Mouse (Mus musculus): ENCODE measurements around the gene 5730596B20Rik.

The 5730596B20Rik gene

DNA sequence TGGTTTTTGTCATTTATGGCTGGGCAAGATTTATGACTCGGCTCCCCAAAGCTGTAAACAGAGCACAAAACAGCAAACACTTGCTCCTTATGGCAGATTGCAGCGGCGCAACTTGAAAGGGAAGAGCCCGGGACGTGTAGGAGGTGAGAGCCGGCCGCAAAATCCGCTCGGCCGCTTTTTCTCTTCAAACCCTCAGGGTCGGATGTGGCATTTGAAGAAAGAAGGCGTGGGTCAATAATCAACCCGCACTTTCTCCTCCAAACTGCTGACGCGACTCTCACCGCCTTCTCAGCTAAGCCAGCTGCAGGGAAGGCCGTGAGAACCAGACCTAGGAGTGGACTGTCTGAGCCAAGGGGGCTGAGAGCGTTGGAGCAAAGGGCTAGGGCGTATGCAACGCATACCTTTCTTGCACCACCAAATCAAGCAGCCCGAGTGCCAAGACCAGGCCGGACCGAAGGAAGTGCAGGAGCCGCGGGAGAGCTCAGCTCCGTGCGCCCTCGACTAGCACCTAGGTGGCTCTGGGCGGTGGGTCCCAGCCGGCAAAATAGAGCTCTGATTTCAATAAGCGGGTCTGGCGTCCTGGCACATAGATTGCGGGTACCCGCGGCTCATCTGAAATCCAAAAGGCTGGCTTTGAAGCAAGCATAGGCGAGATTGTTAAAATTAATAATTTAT, at the start of gene 5730596B20Rik:
Gene 5730596B20Rik, plus strand, starts transcription at position 438 of the 675 bp plus-strand sequence.
- DNase-seq (ENCODE audit: extremely low spot score), result peak; percentile 82

DNA sequence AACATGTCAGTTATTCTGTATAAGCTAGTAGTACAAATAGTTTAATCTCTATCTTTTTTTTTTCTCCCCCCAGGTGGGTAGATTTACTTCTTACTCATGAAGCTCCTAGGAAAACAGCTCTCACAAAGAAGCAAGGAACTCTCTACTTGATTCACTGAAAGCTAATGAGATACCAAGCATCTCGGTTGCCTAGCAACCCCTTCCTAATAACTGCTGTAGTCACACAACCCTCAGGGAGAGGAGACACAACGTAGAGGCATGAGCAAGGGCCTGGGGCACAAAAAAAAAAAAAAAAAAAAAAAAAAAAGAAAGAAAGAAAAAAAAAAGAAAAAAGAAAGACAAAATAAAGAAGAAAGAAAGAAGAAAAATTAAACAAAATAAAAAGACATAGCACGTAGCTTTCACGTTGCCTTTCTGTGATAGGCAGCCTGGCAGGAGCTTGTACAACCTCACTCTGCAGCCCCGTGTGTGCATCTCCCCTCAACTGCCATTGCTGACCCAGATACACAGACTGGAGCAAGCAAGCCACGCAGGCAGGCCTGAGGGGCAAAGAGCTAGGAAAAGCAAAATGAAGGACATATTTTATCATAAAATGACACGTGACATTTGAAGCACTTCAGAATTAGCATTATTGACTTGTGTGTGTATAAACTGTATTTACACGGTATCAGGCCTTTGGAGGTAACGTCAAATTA, 39.3 kb upstream of the 5730596B20Rik start:
- DNase-seq (ENCODE audit: extremely low spot score), result no peak

DNA sequence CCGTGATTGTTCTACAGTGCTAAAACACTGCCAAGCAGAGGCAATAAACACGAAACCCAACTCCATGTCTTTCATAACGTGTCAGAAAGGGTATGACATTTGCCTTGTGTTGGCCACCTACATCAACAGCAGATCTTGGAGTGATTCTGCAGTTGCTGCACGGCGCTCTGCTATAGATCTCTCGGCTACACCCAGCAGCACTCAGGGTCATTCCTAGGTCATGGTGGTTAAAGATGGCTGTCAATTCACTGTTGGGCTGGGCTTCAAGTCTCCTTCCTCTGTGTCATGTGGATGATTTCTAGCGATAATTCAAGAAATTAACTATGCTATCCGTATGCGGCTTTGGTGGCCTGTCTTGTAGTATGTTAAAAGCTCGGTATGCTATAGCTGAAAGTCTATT, 38.7 kb upstream of the 5730596B20Rik start:
- no peak for DNase-seq (ENCODE audit: extremely low spot score)

DNA sequence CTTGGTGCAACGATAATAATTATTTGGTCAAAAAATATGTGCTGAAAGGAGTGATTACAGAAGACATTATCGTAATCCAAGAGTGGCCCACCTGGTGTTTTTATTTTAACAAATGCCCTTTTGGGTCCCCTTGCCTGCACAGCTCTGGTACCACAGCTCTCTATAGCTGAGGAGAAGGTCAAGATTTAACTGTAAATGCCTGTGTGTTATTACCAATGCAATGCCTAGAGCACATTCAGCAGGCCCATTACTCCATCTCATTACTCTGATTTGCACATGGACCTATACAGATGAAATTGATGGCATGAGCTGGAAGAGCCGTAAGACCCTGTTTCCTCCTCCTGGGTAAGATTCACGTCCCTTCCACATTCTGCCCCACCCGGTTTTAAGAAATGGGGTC, 38.2 kb upstream of the 5730596B20Rik start:
- no peak for DNase-seq (ENCODE audit: extremely low spot score)

DNA sequence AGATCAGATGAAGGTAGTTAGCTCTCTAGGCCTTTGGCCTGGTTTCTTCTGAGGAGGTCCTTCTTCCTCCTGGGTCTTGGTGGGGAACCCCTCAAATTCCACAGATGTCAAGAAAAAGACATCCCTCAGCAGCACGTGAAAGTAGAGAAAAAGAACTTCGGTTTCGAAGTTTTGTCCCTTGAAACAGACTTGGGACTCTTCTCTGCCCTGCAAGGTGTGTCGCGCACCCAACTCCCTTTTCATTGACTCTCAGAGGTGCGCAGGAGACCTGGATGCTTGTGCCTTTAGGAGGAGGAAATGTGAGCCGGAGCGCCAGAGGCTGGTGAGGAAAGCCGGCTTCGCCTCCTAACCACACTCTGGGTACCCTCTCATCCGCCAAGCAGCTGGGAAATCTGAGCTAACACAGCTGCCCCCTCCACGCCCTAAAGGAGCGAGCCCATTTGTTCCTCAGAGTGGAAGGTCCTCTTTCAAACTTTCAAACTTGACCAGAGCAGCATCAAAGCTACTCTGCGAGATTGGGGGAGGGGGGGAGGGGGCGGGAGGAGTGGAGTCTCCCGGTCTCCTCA, 26.8 kb upstream of the 5730596B20Rik start:
- peak; percentile 69 for DNase-seq (ENCODE audit: extremely low spot score)

DNA sequence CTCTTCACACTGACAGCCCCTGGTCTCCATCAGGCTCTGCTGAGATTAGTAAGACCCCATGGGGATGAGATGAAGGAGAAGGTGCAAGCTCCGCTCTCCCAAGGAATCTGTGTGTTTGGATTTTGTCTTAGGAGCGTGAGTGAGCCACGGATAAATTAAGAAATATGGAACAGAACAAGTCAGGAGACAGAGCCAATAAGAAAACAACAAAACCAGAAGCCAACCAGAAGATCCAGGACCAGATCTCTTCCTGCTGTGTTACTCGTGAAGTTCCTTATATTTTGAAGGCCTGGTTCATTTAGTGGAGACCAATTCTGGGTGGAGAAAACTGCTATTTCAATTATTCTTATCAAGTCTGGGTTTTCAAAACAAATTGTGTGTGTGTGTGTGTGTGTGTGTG, 25.7 kb upstream of the 5730596B20Rik start:
- DNase-seq (ENCODE audit: extremely low spot score), result peak; percentile 27

DNA sequence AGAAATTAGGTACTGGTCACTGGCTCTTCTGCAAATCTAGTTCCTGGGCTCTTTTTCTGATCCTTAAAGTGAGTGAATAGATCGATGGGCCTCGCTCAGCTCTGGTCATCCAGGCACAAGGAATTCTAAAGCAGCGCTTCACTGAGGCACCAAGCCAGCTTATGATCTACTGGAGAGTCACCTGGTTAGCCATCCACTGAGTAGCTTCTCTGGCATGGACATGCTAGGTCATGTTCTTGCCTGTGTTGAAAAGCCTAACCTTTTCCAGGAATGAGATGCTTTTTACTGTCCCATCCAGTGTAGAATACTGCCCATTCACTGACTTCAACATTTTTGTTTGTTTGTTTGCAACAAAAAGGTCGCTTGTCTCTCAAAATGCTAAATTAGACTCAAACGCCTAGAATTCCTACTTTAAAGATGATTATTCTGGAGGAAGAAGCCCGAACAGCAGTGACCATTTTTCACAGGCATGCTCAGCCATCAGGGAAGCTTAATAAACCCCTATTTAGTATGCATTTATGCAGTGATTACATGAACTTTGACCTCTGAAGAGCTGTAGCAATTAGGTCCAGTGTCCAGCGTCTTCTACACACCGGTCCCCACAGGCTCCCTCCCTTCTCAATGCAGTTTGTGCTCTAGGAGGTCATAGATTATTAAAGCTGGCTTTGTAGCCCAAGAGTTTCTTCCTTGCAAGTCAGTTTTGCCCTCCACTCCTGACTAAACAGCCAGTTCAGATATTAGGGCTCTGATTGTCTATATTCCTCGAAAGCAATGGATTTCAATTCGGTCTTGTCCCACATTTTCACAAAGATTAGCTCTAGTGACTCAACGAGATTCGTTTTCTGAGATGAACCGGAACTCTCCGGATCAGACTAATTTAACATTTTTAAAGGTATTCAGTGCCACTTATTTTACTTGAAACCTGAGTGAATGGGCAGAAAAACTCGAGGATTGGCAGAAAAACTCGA, 24.8 kb upstream of the 5730596B20Rik start:
- DNase-seq (ENCODE audit: extremely low spot score), result peak; percentile 59

DNA sequence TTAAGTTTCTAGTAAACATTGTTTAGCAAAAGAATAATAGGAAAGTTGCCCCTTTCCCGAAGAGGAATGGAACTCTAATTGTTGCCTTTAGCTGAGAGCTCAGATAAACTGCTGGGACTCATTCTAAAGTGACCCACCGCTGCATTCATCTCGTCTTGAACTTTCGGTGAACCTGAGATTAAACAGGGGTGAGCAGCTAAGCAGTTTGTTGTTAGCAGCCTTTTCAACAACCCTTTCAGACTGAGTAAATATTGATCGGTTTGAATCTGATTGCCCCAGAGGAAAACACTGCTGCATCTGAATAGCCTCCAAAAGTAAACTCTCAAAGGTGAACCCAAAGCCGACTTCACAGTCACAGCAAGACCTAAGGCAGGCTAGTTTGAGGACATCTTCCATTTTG, 24.0 kb upstream of the 5730596B20Rik start:
- DNase-seq (ENCODE audit: extremely low spot score), result no peak

DNA sequence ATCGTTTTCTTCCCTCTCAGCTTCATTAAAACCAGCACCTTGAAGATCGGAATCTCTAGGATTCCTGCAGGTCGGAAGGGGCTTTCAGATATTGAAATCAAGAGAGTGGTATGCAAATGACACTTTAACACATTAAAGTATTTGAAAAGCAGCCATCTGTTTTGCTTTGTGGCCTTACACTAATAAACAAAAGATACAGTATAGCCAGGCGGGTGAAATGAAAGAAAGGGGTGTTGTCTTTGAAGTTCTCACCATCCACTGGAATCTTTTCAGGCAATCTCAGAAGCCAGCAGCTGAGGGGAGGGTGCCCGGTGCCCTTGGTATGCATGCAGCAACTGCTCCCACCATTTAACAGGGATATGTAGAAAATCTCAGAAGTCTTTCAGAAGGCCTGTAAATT, 23.3 kb upstream of the 5730596B20Rik start:
- DNase-seq (ENCODE audit: extremely low spot score), result peak; percentile 29

DNA sequence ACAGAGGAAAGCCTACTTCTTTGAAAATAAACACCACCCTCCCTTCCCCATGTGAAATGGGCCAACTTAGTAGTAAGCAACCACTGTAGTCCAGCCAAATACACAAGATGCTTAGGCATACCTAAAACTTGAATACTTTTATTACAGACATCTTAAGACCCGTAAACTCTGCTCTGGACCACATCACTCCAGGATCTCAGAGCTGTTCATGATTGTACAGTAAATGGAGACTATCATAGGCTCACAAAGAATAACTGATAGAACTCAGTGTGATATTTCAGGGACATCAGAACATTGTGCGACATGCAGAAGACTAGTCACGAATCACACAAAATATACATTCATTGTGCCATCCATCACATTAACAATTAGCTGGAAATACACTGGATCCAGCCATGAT, 21.8 kb upstream of the 5730596B20Rik start:
- DNase-seq (ENCODE audit: extremely low spot score), result no peak

DNA sequence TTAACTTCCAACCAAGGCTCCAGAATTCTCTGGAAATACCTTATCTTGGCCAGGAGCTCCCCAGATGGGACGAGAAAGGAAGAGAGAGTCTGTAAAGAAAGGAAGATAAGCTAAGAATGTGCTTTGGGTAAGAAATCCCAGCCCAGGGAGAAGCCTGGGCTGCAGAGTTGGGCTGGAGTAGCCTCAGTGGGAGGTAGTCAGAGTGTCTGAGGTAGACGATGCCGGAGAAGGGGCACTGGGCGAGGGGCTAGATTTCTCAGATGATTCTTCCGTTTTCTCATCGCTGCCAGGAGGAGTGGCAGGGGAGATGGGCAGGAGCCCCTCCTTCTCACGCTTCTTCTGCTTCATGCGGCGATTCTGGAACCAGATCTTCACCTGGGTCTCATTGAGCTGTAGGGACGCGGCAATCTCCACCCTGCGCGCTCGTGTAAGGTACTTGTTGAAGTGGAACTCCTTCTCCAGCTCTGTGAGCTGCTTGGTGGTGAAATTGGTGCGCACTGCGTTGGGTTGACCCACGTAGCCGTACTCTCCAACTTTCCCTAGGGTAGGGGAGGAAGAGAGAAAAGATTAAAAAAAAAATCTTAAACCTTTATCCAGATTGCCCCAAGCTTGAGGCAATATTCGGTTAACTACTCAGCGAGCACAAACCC, 20.6 kb upstream of the 5730596B20Rik start:
- DNase-seq (ENCODE audit: extremely low spot score), result peak; percentile 41

DNA sequence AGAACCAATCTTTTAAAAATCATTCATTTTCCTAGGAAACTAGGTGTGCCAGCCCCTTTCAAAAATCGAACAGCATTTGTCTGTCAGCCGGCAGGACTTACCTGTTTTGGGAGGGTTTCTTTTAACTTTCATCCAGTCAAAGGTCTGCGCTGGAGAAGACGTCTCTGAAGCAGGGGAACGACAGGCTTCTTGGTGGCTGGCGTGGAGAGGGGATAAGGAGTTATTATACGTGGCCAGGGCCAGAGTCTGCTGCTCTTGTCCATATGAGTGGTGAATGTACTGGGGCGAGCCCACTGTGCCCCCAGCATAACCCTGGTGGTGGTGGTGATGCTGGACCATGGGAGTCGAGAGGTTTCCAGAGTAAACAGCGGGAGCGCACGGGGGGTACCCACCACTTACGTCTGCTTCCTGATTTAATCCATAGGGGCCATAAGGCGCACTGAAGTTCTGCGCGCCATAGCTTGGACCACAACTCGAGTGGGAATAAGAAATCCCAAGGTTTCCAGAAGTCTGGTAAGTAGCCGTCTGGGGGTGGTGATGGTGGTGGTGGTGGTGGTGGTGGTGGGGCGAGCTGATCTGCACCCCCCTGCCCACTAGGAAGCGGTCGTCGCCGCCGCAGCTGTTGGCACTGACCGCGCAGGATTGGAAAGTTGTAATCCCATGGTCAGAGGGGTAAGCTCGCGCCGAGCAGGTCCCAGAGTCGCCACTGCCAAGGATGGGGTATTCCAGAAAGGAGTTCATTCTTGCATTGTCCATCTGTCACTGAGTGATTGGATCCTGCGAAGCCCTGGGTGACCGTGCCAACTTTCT, 19.6 kb upstream of the 5730596B20Rik start:
- peak; percentile 30 for DNase-seq (ENCODE audit: extremely low spot score)

DNA sequence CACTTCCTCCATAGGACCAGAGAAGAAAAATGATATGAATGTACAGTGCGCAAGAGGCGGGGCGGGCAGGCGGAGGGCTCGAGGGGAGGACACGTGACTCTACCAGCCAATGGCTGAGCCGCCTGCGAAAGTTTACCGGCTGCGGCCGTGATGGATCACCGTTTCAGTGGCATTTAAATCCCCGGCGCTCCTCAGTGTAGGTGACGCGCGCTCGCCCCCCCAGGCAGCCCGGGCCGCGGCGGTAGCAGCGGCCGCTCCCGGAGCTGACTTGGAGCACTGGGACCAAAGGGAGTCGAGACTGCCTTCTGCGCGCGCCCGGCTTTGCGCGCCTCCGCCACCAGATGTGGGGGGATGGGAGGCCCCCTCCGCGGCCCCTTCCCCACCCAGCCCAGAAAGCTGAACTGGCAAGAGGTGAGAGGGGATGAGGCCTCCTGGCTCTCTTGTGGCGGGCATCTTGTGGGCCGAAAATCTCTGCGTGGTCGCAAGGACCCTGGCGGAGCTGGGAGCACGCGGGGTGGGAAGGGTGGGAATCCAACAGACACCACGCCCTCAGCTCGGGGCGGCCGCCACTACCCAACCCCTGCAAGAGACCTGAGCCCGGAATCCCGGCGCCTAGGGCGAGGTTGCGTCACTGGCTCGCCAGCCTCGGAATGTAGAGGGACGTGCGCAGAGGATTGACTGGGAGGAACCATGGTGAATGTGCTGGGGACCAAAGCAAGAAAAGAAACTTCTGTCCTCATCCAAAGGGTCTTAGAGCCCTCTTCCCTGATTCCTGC, 18.8 kb upstream of the 5730596B20Rik start, which contains the start of gene Hoxa1:
Gene Hoxa1, minus strand, starts transcription at position 42 of the 776 bp plus-strand sequence.
- DNase-seq (ENCODE audit: extremely low spot score), result peak; percentile 89

DNA sequence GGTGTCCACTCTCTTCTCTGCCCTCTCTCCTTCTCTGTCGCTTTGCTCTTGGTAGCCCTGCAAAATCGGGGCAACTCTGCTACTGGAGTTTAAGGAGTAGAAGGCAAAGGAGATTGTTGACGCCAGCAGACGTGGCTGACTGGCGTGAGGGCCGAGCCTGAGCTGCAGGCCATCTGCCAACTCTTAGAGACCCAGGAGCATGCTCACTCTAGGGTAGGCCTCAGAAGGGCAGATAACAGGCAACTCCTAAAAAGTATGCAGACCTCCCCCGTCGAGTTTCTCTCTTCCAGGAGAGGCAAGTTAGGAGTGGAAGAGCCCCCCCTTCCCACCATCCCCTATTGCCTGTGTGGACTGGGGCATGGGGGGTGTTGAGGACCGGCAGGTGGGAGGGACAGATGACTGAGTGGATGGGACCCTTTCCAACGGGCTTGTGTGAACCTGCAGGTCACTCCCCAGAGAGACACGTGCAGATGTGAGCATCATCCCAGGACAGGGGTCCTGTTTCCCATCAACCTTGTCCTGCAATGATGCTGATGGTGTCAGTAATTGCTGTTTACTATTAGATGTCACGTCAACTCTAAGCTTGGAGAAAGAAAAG, 18.0 kb upstream of the 5730596B20Rik start:
- DNase-seq (ENCODE audit: extremely low spot score), result no peak

DNA sequence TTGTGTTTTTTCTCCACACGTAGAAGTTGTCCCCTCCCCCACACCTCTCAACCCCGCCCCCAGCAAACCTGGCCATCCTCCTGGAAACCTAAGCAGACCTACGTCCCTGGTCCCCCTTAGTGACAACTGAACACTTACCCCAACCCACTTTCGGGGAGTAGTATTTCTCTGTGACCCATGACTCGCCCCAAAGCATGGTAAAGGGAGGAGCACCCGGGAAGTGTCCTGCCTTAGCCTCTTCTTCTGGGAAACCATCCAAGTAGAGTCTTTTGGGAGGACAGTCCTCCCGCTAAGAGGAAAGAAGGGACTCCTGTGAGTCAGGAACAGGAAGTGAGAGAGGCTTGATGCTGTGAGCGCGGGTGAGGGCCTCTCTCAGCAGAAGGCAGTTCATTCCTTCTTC, 17.3 kb upstream of the 5730596B20Rik start:
- peak; percentile 55 for DNase-seq (ENCODE audit: extremely low spot score)

DNA sequence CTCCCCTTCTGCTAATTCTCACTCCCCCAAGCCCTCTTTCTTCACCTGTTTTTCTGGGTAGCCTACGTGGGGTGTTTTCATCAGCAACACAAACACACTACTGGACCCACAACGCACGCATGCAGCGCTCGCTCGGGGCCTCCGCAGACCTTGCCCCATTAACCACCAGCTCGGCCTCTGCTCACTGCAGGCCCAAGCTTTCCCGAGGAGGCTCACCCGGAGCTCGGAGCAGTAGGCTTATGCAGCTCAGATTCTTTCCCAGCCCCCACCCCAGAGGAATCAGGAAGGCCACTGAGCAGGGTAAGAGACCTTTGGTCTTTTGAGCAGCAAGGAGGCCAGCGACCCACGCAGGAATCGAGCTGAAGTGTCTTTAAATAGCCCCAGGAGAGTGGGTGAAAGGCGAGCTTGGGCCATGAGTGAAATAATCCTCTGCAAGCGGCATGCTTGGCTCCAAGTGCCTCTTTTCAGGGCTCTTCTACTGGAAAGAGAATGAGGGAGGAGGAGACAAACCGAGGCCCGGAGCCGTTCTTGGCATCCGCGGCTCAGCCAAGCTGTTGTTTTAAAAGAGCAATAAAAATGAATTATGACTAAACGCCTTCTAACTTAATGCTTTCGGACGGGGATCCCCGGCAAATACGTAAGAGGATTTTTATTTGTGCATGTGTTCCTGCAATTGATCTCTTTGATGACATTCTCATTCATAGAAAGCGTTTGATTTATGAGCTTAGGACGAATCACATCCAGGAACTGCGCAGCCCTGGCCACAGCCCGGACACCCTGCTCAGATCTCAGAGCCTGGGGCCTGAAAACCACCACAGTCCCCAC, 16.6 kb upstream of the 5730596B20Rik start:
- DNase-seq (ENCODE audit: extremely low spot score), result peak; percentile 74

DNA sequence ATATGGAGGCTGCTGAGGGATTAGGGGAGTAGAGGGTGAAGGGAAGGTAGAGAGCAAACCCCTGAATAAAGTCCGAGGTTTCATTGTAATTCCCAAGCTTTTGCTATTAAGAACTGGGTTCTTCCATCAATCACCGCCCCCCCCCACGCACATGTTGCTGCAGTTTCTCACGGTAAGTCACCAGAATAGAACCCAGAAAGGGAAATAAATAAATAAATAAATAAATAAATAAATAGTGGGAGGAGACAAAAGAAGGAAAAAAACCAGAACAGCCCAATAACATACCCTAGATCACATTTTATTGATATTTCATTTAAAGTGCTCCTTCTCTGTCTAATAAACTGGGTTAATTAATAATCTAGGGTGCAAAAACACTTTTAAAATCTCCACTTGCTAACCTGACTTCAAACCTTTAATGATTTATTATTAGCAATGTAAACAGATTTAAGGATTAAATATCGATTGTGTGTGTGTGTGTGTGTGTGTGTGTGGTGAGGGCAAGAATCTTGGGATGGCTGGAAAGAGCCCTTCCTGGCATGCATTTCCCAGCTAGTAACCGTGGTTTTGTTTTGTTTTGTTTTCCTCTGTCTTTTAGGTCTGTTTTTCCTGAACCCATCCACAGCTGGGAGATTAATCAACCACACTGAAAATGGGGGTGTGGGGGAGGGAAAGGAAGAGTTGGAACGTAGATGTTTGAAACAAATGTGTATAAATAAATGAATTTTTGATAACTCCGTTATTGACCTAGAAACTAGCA, 15.8 kb upstream of the 5730596B20Rik start:
- peak; percentile 52 for DNase-seq (ENCODE audit: extremely low spot score)

DNA sequence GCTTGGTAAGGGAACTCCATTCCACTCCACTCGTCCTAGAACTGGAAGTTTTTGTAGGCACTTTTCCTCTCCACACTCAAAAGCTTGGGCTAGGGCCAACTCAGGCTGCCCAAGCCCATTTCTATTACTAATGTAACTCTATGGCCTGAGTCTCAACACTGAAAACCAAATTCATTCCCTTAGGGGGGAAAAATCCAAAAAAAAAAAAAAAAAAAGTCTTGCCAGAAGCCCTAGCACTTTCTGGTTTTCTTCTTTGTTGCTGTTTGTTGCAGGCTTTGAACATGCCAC, 15.3 kb upstream of the 5730596B20Rik start:
- DNase-seq (ENCODE audit: extremely low spot score), result no peak

Data from embryo, embryonic 9.5 days (tissue).